Mouse (Mus musculus): Measurements from ENCODE around the gene Tet2.

DNA sequence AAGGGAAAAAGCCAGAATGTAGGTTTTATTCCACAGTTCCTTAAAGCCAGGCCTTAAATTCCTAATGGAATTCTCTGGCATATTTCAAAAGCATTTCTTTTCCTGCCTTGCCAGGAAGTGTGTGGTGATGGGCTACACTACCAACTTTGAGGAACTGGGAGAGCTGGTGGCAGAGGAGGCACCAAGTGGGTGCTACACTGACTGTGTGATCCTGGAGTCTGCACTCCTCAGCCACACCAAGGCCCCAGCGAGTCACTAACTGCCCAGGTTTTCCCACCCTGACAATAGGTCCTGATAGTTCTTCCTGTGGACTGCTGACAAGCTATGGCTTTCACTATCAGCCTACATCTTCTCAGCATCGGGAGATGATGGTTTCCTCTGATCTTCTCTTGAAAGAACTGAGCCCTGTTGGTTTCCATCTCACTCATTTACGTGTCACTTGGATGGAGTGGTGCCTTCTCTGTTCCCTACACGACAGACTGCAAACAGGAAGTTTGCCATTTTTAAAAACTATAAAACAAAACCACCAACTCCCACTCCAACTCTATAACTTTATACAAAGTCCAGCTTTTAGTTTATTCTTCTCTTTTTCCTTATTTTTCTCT lies 18.7 kb downstream of the Tet2 start:
- TF ChIP-seq CTCF (IDR thresholded peaks at IDR 0.05; ENCODE audit: low read depth) (no peak), EP300 (optimal IDR thresholded peaks at IDR 0.05) (no peak)

All from stomach, postnatal 0 days (tissue).